Mouse (Mus musculus) C2C12 (cell line): ENCODE results near the gene Bptf.

ENCODE experiments used
- CEBPB ChIP-seq: IDR thresholded peaks from one replicate; pipeline ENCODE4 v1.6.1; 2011; ENCODE audit warnings: low read depth, mild to moderate bottlenecking, control low read depth, moderate library complexity
- CTCF ChIP-seq: IDR thresholded peaks from one replicate; pipeline ENCODE4 v1.5.1; 2011; ENCODE audit not compliant: control insufficient read depth, insufficient read depth, insufficient read length
- FOSL1 ChIP-seq: IDR thresholded peaks from one replicate; pipeline ENCODE4 v1.8.0; 2011; ENCODE audit warnings: mild to moderate bottlenecking, low read length; ENCODE audit not compliant: poor library complexity, insufficient read depth, severe bottlenecking
- MAX ChIP-seq: IDR thresholded peaks from one replicate; pipeline ENCODE4 v1.6.1; 2011; ENCODE audit warnings: mild to moderate bottlenecking, control low read depth
- MYOD1 ChIP-seq: IDR thresholded peaks from one replicate; pipeline ENCODE4 v1.6.1; 2011; ENCODE audit warnings: low read depth; ENCODE audit not compliant: control insufficient read depth, insufficient read length
- MYOG ChIP-seq: IDR thresholded peaks from one replicate; pipeline ENCODE4 v1.6.1; 2011; ENCODE audit not compliant: control insufficient read depth, insufficient read length; ENCODE audit errors: extremely low read depth
- USF1 ChIP-seq: IDR thresholded peaks from one replicate; pipeline ENCODE4 v1.6.1; 2011; ENCODE audit warnings: low read depth, mild to moderate bottlenecking, control low read depth, moderate library complexity

DNA sequence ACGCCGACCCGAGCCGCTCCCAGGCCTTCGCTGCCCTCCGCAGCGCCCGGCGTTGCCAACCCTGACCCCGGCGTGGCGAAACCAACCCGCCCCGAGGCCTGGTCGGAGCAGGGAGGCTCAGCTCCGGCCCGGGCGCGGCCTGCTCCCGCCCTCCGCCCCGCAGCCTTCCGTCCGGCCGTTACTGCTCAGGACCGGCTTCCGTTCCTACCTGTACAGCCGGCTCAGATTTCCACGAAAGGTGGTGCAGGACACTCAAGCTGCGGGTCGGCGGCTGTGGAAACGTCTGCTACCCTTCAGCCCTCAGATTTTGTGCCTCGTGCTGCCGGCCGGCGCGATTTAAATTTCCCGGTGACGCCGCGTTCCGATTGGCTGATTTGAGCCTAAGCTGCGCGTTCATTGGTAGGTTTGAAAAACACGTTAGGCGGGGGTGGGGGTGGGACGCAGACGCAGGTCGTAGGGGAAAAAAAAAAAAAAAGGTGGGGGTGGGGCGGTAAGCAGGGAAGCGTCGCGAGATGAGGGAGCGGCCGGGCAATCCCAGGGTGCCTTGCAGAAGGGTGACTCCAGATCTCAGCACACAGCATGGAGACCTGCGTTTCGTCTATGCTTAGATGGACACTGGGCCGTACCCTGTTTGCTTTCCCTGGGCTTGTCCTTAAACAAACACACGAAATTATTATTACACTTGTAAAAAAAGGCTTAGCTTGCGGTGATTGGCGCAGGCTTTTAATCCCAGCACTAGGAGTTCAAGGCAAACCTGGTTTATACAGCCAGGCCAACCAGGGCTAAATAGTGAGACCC, 132.6 kb downstream of the Bptf start, which contains the start of gene Kpna2:
- no peak for TF ChIP-seq CTCF
- no peak for TF ChIP-seq MAX
- no peak for TF ChIP-seq USF1
- no peak for TF ChIP-seq MYOD1
- no peak for TF ChIP-seq MYOG
- no peak for TF ChIP-seq FOSL1
- no peak for TF ChIP-seq CEBPB
